Mouse (Mus musculus) kidney, postnatal 0 days (tissue): Measurements from ENCODE around the gene Plekhb1. TPM values are rescaled to one million over a fixed set of nuclear protein-coding genes. Genes with fewer than 3 reads are reported as not detected.

Experiments
- ATAC-seq: fragments of 200-750 bp; cut with Nextera tagmentation; replicated peaks from 2 replicates; pipeline ENCODE4 v1.8.0; 2017; ENCODE audit warnings: low read depth, moderate number of reproducible peaks, moderate TSS enrichment, moderate library complexity; ENCODE audit not compliant: low FRiP score
- DNase-seq: peaks from one replicate; pipeline ENCODE4 v3.0.0-alpha.2; 2016; ENCODE audit warnings: low spot score
- H3K27ac ChIP-seq: fragments of 300-500 bp; sonication (generic); 2 replicates; pipeline ENCODE4 v1.5.1; 2014; ENCODE audit warnings: mild to moderate bottlenecking
- H3K27me3 ChIP-seq: fragments of 300-500 bp; sonication (generic); 2 replicates; pipeline ENCODE4 v1.6.1; 2014; ENCODE audit warnings: low read length, mixed read lengths; ENCODE audit not compliant: insufficient read depth
- H3K36me3 ChIP-seq: fragments of 300-500 bp; sonication (generic); 2 replicates; pipeline ENCODE4 v1.6.1; 2014; ENCODE audit warnings: low read length, mixed read lengths; ENCODE audit not compliant: insufficient read depth
- H3K4me1 ChIP-seq: fragments of 300-500 bp; sonication (generic); replicated peaks from 2 replicates; pipeline ENCODE4 v1.6.1; 2014; ENCODE audit warnings: antibody characterized with exemption, low read length, mixed read lengths; ENCODE audit not compliant: insufficient read depth
- H3K4me2 ChIP-seq: fragments of 300-500 bp; sonication (generic); 2 replicates; pipeline ENCODE4 v1.6.1; 2014; ENCODE audit warnings: mild to moderate bottlenecking, low read length, moderate library complexity, mixed read lengths
- H3K4me3 ChIP-seq: fragments of 300-500 bp; sonication (generic); replicated peaks from 2 replicates; pipeline ENCODE4 v1.5.1; 2014; ENCODE audit warnings: low read depth, low read length
- H3K9ac ChIP-seq: fragments of 300-500 bp; sonication (generic); 2 replicates; pipeline ENCODE4 v1.6.1; 2014; ENCODE audit warnings: low read depth, low read length
- H3K9me3 ChIP-seq: fragments of 300-500 bp; sonication (generic); replicated peaks from 2 replicates; pipeline ENCODE4 v1.6.1; 2016; ENCODE audit warnings: low read length, inconsistent platforms, mixed read lengths
- CTCF ChIP-seq: IDR thresholded peaks from 2 replicates; pipeline ENCODE4 v1.5.1; 2016; ENCODE audit warnings: antibody characterized with exemption, low read depth, mild to moderate bottlenecking, moderate library complexity
- WGBS: fragments of 180-500 bp; shearing (Covaris S2); extraction: QIAGEN DNeasy Blood & Tissue Kit; methylation state at CpG from one replicate; pipeline ENCODE4 v1.1.7; 2014; 5-methylcytosine and 5-hydroxymethylcytosine counted together
- polyA plus RNA-seq: library from polyadenylated mRNA; unstranded; fragments of >200 nt; fragmentation: Nextera tagmentation; extraction: Ambion mirVana; gene quantifications from 2 replicates; pipeline ENCODE4 v1.2.1, GENCODE M21; 2015

Gene Plekhb1
- polyA plus RNA-seq = 4.6 and 5.1 TPM in 2 replicates

DNA sequence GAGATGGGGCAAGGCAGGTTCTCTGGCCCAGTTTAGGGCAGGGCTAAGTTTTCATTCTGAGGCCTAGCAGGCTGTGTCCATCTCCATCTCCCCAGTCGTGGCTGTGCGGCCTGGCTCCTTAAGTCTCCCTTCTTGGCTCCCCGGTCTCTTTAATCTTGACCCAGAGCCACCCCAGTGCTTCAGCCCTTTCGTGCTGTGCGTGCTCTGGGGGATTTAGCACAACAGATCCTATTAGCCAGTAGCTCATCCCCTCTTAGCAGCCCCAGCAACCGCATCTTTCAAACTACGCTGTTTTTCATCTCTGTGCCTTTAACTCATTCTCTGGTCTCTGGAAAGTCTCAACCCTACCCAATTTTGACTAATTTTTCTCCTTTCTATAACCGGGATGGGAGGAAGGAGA, at the start of gene Plekhb1:
Gene Plekhb1, minus strand, starts transcription at position 184 of the 400 bp plus-strand sequence.
- peak within 1 kb of the TSS; percentile 34 for H3K4me2 ChIP-seq
- H3K4me3 ChIP-seq = no peak within 1 kb of the TSS
- 0 out of 2 replicates have a peak within 1 kb of the TSS, but pooled peaks have one; percentile 18 for H3K9ac ChIP-seq
- WGBS = 75% methylated on average over 8 of the region's 8 CpGs
- H3K27me3 ChIP-seq = no peaks in the 10 kb centered on the region
- no peak for TF ChIP-seq CTCF
- no peak within 1 kb of the TSS for H3K27ac ChIP-seq
- ATAC-seq (no peak), DNase-seq (no peak)
- no peaks in the 10 kb centered on the region for H3K36me3 ChIP-seq
- H3K4me1 ChIP-seq = 0 out of 2 replicates have a peak, but pooled peaks cover 8% of the 10 kb centered on the region
- no peaks in the 10 kb centered on the region for H3K9me3 ChIP-seq

DNA sequence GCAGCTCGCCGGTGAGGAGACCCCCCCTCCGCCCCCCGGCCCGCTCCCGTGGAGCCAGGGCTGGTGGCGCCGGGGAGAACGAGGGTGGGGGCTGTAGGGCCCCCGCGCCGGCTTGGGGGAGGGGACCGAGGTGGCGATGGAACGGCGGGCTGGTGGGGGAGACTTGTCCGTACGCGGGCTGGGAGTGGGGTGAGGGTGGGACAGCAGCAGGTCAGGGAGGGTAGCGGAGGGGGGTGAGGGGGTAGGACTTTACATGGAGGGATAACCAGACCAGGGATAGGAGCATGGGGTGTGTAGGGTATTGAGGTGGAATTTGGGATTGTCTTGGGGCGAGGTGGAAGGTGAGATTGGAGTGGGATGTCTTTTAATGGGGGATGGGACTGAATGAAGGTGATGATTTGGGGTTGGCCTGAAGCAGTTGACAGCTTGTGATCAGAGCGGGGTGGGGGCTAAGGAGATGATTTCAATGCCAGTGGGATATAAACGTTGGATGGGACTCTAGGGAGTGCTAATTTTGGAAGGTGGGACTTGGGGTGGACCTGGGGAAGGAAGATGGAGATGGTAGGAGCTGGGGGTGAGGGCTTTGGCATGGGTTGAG, 44.8 kb upstream of the Plekhb1 start:
- WGBS = under 1% methylated on average over 23 of the region's 23 CpGs

DNA sequence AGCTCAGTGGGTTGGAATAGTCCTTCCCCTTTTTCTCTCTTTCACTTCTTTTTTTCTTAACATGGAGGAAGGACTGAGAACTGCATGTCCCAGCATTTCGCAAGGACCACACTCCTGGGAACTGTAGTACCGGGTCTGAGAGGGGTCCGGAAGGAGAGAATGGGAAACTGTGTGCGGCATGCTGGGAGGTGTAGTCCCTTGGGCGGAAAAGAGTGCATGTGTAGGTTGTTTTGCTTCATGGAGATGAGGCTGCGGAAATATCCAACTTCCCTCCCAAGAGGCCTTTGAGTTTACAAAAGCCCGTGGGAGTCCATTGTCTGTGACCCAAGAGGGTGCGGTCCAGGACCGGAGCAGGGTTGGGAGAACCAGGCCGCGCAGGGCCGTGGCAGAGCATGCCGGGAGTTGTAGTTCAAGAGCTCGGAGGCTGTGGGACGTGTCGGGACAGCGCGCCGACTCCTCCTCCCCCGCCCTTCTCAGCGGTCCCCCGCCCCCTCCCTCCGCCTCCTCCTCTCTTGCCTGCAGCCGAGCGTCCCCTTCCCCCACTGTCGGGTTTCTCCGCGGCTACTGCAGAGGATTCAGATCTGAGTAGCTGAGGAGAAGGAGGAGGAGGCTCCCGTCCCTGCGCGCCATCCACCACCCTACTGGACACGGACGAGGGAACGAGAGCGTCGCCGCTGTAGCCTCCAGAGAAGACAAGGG, 44.1 kb upstream of the Plekhb1 start, which contains the start of gene Fam168a:
Gene Fam168a, plus strand, starts transcription at position 493 of the 699 bp plus-strand sequence.
- Histone ChIP-seq H3K9ac (peak within 1 kb of the TSS; percentile 88), H3K27me3 (no peaks in the 10 kb centered on the region), H3K4me2 (peak within 1 kb of the TSS; percentile 81), H3K27ac (peak within 1 kb of the TSS; percentile 90), H3K36me3 (no peaks in the 10 kb centered on the region), H3K4me1 (peaks cover 12% of the 10 kb centered on the region), H3K4me3 (peak within 1 kb of the TSS; percentile 76), H3K9me3 (no peaks in the 10 kb centered on the region)
- 0% methylated on average over 34 of the region's 37 CpGs for WGBS
- 0 out of 2 replicates have a peak, but pooled peaks have one; percentile 27 for TF ChIP-seq CTCF
- DNase-seq = peak; percentile 99
- ATAC-seq = peak; percentile 99

More for the DNA sequence above, 44.8 kb upstream of the Plekhb1 start:
- H3K36me3 ChIP-seq = no peaks in the 10 kb centered on the region
- ATAC-seq (peak; percentile 34), DNase-seq (no peak)
- peak overlapping the region; percentile 90 for H3K27ac ChIP-seq
- H3K4me3 ChIP-seq = peak overlapping the region; percentile 76
- H3K4me1 ChIP-seq = peaks cover 12% of the 10 kb centered on the region
- H3K27me3 ChIP-seq = no peaks in the 10 kb centered on the region
- TF ChIP-seq CTCF = no peak
- H3K4me2 ChIP-seq = peak overlapping the region; percentile 81
- peak overlapping the region; percentile 88 for H3K9ac ChIP-seq
- no peaks in the 10 kb centered on the region for H3K9me3 ChIP-seq

GRCm38 (mm10) chr7:100699771-100700770, 37.9 kb upstream of the Plekhb1 start:
- Histone ChIP-seq H3K9ac (no peak overlapping the region), H3K4me2 (no peak overlapping the region), H3K36me3 (no peaks in the 10 kb centered on the region), H3K9me3 (no peaks in the 10 kb centered on the region), H3K4me1 (0 out of 2 replicates have a peak, but pooled peaks cover 5% of the 10 kb centered on the region), H3K27ac (no peak overlapping the region), H3K4me3 (no peak overlapping the region), H3K27me3 (no peaks in the 10 kb centered on the region)
- 32% methylated on average over 8 of the region's 8 CpGs for WGBS
- ATAC-seq (no peak), DNase-seq (peak; percentile 58)
- TF ChIP-seq CTCF = no peak

DNA sequence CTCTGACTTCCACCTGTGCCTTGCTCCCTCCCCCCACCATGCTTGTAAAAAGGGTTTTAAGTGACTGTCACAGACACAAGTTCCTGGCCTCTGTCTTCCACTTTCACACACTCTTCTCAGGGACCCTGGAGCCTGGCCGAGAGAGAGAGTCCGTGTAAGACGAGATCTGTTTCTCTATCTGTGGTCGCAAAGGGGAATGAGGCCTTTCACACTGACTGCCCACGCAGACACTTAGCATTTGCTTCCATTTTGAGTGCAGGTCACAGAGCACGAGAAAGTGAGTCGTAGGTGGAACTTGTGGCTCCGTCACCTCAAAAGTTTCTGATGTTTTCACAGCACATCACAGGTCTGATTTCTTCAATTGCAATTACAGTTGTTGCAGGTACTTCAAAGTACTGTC, 31.0 kb upstream of the Plekhb1 start:
- 44% methylated on average over 8 of the region's 8 CpGs for WGBS
- no peak for ATAC-seq
- no peak overlapping the region for H3K4me3 ChIP-seq

More for the DNA sequence above, 31.0 kb upstream of the Plekhb1 start:
- no peak overlapping the region for H3K9ac ChIP-seq
- H3K27ac ChIP-seq = no peak overlapping the region
- H3K27me3 ChIP-seq = no peaks in the 10 kb centered on the region
- no peaks in the 10 kb centered on the region for H3K4me1 ChIP-seq
- H3K9me3 ChIP-seq = no peaks in the 10 kb centered on the region
- no peak for DNase-seq
- H3K4me2 ChIP-seq = no peak overlapping the region
- no peak for TF ChIP-seq CTCF
- no peaks in the 10 kb centered on the region for H3K36me3 ChIP-seq
